Mouse (Mus musculus): ENCODE data around the gene Rnls. TPM values are rescaled to one million over a fixed set of nuclear protein-coding genes. Genes with fewer than 3 reads are reported as not detected.

The Rnls gene
- polyA plus RNA-seq, 1 experiment from 2014 or later = 7.6 TPM

DNA sequence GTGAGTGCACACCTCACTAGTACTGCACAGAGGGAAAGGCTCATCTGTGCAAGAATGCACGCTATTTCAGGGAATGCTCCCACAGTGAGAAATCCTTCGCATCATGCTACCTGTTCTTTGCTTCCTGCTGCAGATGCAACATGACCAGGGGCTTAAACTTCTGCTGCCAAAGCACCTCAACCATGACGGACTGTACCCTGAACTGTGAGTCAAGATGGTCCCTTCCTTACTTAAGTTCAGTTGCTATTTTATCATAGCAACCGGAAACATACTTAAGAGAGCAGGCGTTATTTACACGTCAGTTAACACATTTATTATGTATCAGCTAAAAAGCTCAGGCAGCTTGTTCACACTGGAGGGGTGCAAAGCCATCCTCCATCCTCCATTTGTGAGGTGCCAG is 222.2 kb downstream of the Rnls start:
- ATAC-seq (replicated peaks; ENCODE audit: low FRiP score) = no peak
- Histone ChIP-seq H3K4me2 (no peak overlapping the region), H3K27me3 (no peaks in the 10 kb centered on the region), H3K9me3 (replicated peaks) (no peaks in the 10 kb centered on the region), H3K27ac (no peak overlapping the region), H3K9ac (no peak overlapping the region), H3K4me1 (peaks cover 11% of the 10 kb centered on the region), H3K4me3 (replicated peaks) (no peak overlapping the region), H3K36me3 (no peaks in the 10 kb centered on the region)
- WGBS = 79% methylated on average over 6 of the region's 6 CpGs

DNA sequence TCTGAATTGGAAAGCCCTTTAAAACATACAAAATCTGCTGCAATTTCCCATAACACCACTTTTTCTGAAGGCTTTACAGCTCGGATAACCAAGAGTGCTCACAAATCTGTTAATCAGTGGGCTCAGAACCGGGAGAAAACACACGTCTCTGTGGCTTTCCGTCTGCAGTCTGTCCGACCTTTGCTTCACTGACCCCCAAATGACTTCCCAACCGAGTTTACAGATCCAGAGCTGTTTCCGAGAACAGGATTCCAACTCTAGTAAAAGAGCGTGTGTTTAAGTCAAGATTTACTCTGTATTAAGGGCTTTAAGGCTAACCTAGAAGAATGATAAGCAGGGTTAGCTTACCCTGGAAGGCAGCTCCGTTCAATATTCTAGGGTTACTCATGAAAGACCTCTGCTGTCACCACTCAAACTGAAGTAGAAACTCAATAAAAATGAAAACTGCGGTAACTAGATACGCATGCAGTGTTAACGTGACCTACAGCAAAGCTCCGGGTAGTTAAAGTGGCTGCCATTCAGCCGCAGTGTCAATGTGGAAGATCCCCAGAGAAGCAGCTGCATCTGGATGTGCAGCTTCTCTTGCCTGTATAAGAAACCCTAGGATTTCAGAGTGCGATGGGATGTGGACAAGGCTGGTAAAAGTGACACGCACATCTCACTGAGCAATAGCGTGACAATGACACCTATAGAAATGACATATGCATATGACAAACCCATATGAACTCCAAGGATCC is 224.4 kb downstream of the Rnls start:
- Histone ChIP-seq H3K9ac (no peak overlapping the region), H3K4me2 (peak overlapping the region; percentile 35), H3K36me3 (no peaks in the 10 kb centered on the region), H3K4me1 (peaks cover 11% of the 10 kb centered on the region), H3K27me3 (no peaks in the 10 kb centered on the region), H3K4me3 (replicated peaks) (no peak overlapping the region), H3K27ac (peak overlapping the region; percentile 37; the same call in 1 of the 2 replicates), H3K9me3 (replicated peaks) (no peaks in the 10 kb centered on the region)
- WGBS = 26% methylated on average over 17 of the region's 17 CpGs
- ATAC-seq (replicated peaks; ENCODE audit: low FRiP score) = peak; percentile 64

DNA sequence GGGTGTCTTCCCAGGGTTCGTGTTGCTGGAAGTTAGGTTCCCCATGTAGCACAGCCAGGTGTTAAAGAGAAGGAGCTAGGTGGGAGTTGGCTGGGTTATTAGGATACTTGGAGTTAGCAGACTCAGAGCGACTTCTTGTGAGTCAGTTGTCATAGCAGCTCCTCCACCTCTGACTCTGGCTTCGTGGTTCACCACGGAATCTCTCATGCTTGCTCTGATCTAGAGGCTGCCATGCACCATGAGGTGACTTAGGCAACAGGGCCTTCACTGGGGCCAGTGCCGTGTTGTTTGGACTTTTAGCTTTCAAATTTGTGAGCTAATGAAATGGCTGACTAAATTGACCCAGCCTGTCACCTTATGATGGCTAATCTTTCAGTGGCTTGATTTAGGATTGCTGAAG is 227.3 kb downstream of the Rnls start:
- ATAC-seq (replicated peaks; ENCODE audit: low FRiP score) = no peak
- Histone ChIP-seq H3K27ac (no peak overlapping the region), H3K4me1 (peaks cover 11% of the 10 kb centered on the region), H3K4me2 (no peak overlapping the region), H3K9me3 (replicated peaks) (no peaks in the 10 kb centered on the region), H3K9ac (no peak overlapping the region), H3K27me3 (no peaks in the 10 kb centered on the region), H3K36me3 (no peaks in the 10 kb centered on the region), H3K4me3 (replicated peaks) (no peak overlapping the region)
- 79% methylated on average over 5 of the region's 5 CpGs for WGBS

DNA sequence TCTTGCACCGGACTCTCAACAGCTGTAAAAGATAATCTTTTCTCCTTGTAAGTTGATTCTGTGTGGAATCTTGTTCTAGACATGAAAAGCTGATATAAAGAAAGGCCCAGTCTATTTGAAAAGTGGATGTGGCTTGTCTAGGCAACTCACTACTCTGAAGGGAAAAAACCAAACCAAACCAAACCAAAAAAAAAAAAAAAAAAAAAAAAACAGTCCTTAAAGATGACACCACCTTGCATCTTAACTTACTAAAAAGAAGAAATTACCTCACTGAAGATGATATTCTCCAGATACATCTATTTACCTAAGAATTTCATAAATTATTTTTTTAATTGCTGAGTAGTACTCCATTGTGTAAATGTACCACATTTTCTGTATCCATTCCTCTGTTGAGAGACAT is 230.2 kb downstream of the Rnls start:
- Histone ChIP-seq H3K9ac (no peak overlapping the region), H3K4me2 (no peak overlapping the region), H3K27me3 (no peaks in the 10 kb centered on the region), H3K36me3 (no peaks in the 10 kb centered on the region), H3K9me3 (replicated peaks) (no peaks in the 10 kb centered on the region), H3K4me3 (replicated peaks) (no peak overlapping the region), H3K27ac (no peak overlapping the region), H3K4me1 (no peaks in the 10 kb centered on the region)
- 90% methylated on average over 1 of the region's 1 CpGs for WGBS
- ATAC-seq (replicated peaks; ENCODE audit: low FRiP score) = no peak

DNA sequence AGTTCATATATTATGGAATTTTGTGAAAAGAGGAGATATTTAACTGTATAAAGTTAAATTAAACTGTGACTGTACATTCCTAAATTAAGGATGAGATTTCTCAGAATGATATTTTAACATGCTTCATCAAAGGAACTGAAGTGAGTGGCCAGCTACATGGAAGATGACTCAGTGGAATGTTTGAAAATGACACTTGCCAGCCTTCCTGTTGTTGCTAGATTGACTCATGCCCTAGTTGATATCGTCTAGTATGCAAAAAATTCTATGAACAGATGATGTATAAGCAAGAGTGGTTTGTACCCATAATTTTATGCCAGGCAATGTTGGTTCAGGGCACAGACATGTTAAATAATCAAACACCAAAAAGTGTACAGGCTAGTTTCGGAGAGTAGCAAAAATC is 232.2 kb downstream of the Rnls start:
- H3K9ac ChIP-seq = no peak overlapping the region
- H3K4me2 ChIP-seq = no peak overlapping the region
- no peaks in the 10 kb centered on the region for H3K9me3 ChIP-seq (replicated peaks)
- H3K4me1 ChIP-seq = no peaks in the 10 kb centered on the region
- ATAC-seq (replicated peaks; ENCODE audit: low FRiP score) = no peak
- H3K27me3 ChIP-seq = no peaks in the 10 kb centered on the region
- no peak overlapping the region for H3K27ac ChIP-seq
- no peak overlapping the region for H3K4me3 ChIP-seq (replicated peaks)
- H3K36me3 ChIP-seq = no peaks in the 10 kb centered on the region
- WGBS = 89% methylated on average over 2 of the region's 2 CpGs

DNA sequence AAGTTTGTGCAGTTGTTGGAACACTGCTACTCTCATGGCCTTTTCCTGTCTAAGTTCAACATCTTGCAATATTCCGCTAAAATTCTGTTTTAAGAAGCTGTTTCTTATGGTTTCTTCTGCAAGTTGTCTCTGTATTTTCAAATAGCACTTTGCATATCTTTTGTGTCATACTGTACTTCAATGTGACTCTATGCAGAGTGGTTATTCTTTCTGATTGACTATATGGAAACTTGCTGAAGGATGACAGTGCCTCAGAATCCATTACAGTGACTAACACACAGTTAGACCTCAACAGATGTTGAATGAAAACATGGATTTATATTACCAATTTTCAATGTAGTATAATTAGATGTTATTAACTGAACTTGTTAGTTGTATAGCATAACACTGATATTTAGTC is 232.9 kb downstream of the Rnls start:
- H3K4me2 ChIP-seq = no peak overlapping the region
- WGBS = 91% methylated on average over 1 of the region's 1 CpGs

DNA sequence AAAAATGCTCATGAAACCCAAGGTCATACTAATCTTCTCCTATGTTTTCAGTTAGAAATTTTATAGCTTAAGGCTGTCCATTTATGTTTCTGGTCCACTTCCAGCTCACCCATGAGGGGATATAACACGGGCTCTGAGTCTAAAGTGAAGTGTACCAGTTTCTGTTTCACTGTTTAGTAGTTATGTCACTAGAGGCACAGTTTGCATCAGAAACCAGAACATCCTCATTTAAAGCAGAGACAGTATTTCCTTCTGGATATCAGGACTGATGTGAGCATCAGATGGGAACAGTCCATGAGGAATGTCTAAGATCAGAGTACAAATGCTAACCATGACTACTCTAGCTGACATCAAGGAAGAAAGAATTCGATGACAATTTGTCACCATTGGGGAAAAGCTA is 233.9 kb downstream of the Rnls start:
- WGBS = 77% methylated on average over 2 of the region's 2 CpGs
- no peak overlapping the region for H3K9ac ChIP-seq
- no peak for ATAC-seq (replicated peaks; ENCODE audit: low FRiP score)
- H3K36me3 ChIP-seq = no peaks in the 10 kb centered on the region
- no peak overlapping the region for H3K4me2 ChIP-seq
- no peak overlapping the region for H3K4me3 ChIP-seq (replicated peaks)
- no peaks in the 10 kb centered on the region for H3K4me1 ChIP-seq
- H3K9me3 ChIP-seq (replicated peaks) = no peaks in the 10 kb centered on the region
- no peak overlapping the region for H3K27ac ChIP-seq
- H3K27me3 ChIP-seq = no peaks in the 10 kb centered on the region

More for the DNA sequence above, 232.9 kb downstream of the Rnls start:
- Histone ChIP-seq H3K4me1 (no peaks in the 10 kb centered on the region), H3K9me3 (replicated peaks) (no peaks in the 10 kb centered on the region), H3K27ac (no peak overlapping the region), H3K27me3 (no peaks in the 10 kb centered on the region), H3K9ac (no peak overlapping the region), H3K4me3 (replicated peaks) (no peak overlapping the region), H3K36me3 (no peaks in the 10 kb centered on the region)
- ATAC-seq (replicated peaks; ENCODE audit: low FRiP score) = no peak

DNA sequence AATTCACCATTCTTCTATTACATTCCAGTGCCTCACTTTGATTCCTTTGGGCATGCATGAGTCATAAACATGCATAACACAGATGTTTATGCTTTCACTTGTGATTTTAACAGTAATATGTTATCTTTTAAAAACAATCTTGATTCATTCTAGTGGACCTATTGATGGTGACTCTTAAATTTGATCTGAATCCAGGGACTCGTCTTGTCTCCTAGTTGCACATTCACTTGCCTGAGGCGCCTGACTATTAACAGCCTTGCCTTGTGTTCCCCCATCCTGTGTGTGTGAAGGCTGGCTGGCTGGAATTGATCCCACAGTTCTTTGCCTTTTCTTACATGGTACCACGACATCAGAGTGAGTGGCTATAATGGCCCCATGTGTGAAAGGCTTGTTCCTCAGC is 243.7 kb downstream of the Rnls start:
- Histone ChIP-seq H3K4me3 (replicated peaks) (no peak overlapping the region), H3K36me3 (no peaks in the 10 kb centered on the region)
- no peak for ATAC-seq (replicated peaks; ENCODE audit: low FRiP score)

DNA sequence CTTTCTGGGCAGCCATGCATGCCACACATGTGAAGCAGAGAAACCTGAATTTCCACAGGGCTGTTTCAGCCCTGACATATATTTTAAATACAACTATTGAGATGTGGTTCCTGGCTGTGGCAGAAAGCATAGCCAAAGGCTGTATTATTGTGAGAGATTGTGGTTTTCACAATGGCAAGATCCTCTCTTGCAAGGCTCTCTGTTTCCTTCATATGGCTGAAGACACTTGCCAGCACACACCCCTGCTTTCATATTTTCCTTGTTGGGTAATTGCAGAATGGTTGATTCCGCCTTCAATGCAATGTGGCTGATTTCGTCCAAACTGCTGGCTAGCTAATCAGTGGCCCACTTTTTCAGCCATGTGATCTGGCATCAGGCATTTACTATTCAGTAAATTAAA is 248.9 kb downstream of the Rnls start:
- no peak for ATAC-seq (replicated peaks; ENCODE audit: low FRiP score)
- no peaks in the 10 kb centered on the region for H3K36me3 ChIP-seq
- H3K4me2 ChIP-seq = no peak overlapping the region
- H3K9ac ChIP-seq = no peak overlapping the region
- 86% methylated on average over 2 of the region's 2 CpGs for WGBS
- no peaks in the 10 kb centered on the region for H3K4me1 ChIP-seq
- no peak overlapping the region for H3K4me3 ChIP-seq (replicated peaks)
- H3K9me3 ChIP-seq (replicated peaks) = no peaks in the 10 kb centered on the region
- H3K27ac ChIP-seq = no peak overlapping the region
- no peaks in the 10 kb centered on the region for H3K27me3 ChIP-seq

More for the DNA sequence above, 243.7 kb downstream of the Rnls start:
- 79% methylated on average over 3 of the region's 3 CpGs for WGBS
- H3K9me3 ChIP-seq (replicated peaks) = no peaks in the 10 kb centered on the region
- H3K27me3 ChIP-seq = no peaks in the 10 kb centered on the region
- no peak overlapping the region for H3K9ac ChIP-seq
- H3K4me1 ChIP-seq = no peaks in the 10 kb centered on the region
- H3K27ac ChIP-seq = no peak overlapping the region
- no peak overlapping the region for H3K4me2 ChIP-seq

DNA sequence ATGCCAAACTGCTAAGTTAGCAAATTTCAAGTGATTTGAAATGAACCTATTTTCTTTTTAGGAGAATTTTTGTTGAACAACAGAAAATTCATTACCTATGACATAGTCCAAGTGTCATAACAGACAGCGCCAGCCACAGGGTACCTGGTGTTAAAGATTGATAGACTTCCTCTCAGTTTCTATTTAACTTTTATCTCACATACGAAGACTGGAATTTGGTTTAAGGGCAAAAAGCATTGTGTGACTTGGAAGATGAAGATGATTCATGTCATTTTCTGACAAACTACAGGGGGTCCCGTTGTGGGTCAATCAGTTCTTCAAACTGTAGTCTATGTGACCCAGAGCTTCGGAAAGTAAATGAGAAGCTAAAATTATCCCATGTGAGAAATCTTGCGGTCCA is 254.8 kb downstream of the Rnls start:
- no peak overlapping the region for H3K4me3 ChIP-seq (replicated peaks)
- no peaks in the 10 kb centered on the region for H3K4me1 ChIP-seq
- H3K9me3 ChIP-seq (replicated peaks) = no peaks in the 10 kb centered on the region
- no peaks in the 10 kb centered on the region for H3K36me3 ChIP-seq
- no peak for ATAC-seq (replicated peaks; ENCODE audit: low FRiP score)
- WGBS = 78% methylated on average over 5 of the region's 5 CpGs
- H3K27ac ChIP-seq = no peak overlapping the region
- no peaks in the 10 kb centered on the region for H3K27me3 ChIP-seq
- H3K4me2 ChIP-seq = no peak overlapping the region
- no peak overlapping the region for H3K9ac ChIP-seq

DNA sequence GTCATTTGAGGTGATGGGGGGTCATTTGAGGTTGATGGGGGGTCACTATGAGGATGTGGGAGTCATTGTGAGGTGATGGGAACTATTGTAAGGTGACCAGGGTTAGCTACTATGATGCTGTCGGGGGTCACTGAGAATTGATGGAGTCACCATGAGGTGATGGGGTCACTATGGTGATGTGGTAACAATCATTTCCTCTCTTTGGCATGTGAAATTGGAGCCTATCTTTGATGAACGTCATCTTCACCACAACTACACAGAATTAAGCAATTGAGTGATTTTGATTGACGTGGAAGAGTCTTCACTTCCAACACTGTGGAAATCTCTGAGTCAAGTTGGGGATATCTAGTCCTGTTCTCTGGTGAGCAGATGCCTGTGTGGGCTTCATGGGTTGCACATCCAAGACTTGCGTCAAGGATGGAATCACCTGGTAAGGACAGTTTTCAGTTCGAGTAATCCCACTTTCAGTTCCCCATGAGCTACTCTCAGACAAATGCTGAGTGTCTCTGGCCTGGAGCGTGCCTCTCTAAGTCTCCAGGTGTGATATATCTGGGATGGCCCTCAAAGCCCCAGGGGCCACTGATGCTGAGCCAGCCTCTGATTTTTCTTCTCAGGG is 269.4 kb downstream of the Rnls start:
- H3K36me3 ChIP-seq = no peaks in the 10 kb centered on the region

DNA sequence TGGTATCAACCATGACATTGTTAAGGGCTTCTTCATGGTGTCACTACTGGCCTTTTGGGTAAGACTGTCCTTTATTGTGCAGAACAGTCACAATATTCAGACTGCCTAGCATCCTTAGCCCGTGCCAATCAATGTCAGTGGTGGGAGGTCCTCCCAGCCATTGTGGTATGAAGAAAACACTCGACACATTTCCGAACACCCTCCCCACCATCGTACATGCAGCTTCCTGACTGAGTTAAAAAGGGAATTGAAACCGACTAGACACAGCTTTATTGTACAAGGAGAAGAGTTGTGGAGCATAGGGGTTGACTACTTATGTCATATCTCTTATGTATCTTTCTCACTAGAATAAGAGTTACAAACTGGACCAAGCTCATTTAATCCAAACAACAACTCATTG is 272.1 kb downstream of the Rnls start:
- Histone ChIP-seq H3K27ac (no peak overlapping the region), H3K9me3 (replicated peaks) (no peaks in the 10 kb centered on the region), H3K9ac (no peak overlapping the region), H3K27me3 (no peaks in the 10 kb centered on the region), H3K36me3 (no peaks in the 10 kb centered on the region), H3K4me2 (no peak overlapping the region), H3K4me3 (replicated peaks) (no peak overlapping the region), H3K4me1 (no peaks in the 10 kb centered on the region)
- 84% methylated on average over 5 of the region's 5 CpGs for WGBS
- ATAC-seq (replicated peaks; ENCODE audit: low FRiP score) = no peak

More for the DNA sequence above, 269.4 kb downstream of the Rnls start:
- ATAC-seq (replicated peaks; ENCODE audit: low FRiP score) = no peak
- Histone ChIP-seq H3K4me1 (no peaks in the 10 kb centered on the region), H3K27me3 (no peaks in the 10 kb centered on the region), H3K9me3 (replicated peaks) (no peaks in the 10 kb centered on the region), H3K4me2 (no peak overlapping the region), H3K4me3 (replicated peaks) (no peak overlapping the region), H3K27ac (no peak overlapping the region), H3K9ac (no peak overlapping the region)
- 89% methylated on average over 6 of the region's 6 CpGs for WGBS

DNA sequence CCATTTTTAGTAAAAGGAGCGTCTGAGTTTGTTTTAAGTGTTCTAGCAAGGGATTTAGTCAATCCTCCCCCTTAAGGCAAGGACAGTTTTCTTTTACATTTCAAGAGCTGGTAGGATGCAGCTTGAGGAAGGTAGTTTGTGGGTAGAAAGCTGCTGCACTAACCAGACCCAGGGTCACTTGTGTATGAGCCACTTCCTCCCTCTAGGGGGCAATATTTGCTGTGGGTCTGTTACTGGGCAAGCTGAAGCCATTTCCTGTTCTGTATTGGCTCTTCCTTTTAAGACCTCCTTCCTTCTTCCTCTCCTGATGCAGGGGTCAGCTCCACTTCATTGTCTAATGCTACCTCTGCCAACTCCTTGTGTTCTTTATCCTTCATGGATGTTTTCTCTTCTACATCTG is 273.2 kb downstream of the Rnls start:
- 85% methylated on average over 1 of the region's 1 CpGs for WGBS
- Histone ChIP-seq H3K4me3 (replicated peaks) (no peak overlapping the region), H3K9ac (no peak overlapping the region), H3K27ac (no peak overlapping the region), H3K4me2 (no peak overlapping the region), H3K27me3 (no peaks in the 10 kb centered on the region), H3K9me3 (replicated peaks) (no peaks in the 10 kb centered on the region), H3K4me1 (no peaks in the 10 kb centered on the region), H3K36me3 (no peaks in the 10 kb centered on the region)
- ATAC-seq (replicated peaks; ENCODE audit: low FRiP score) = no peak
